Comparison of ENCODE assay signal across 12 mouse cellular contexts in the genomic region with DNA sequence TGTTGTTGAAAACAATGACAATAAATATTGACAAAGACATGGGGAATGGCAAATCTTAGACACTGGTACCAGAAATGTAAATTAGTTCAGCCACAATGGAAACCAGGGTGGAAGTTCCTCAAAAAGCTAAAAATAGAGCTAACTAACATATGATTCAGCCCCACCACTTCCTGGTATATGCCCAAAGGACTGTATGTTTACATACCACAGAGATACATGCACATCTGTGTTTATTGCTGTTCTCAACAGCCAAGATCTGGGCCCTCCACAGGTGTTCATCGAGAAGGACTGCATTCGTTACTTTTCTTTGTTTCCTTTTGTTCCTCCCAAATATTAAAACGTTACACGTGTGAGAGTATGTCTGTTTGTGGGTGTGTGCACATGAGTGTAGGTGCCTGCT. TPM values are rescaled to one million over a fixed set of nuclear protein-coding genes. Genes with fewer than 3 reads are reported as not detected.
DNase-seq lines count a peak whose midpoint lies in the region; ATAC-seq and TF ChIP-seq lines count a peak whose summit lies in the region.
"Had no signal": no experiment of that assay in that cellular context is flagged by ENCODE, and none has a peak within 500 bp of the region (broad histone marks: within the 10 kb centered on the region; RNA-seq: fewer than 3 reads in every experiment).

No protein-coding gene starts in this region.

- 2% methylated on average over 4 of the region's 4 CpGs for WGBS in bone marrow, adult 2 months
- 81% methylated on average over 4 of the region's 4 CpGs for WGBS in midbrain, embryonic 15.5 days

- H3K4me3 ChIP-seq in bone marrow, adult 2 months (replicated peaks; ENCODE audit: control insufficient read depth, low read depth, low read length): no peak overlapping the region
- H3K4me3 ChIP-seq in megakaryocyte, embryonic 14.5 days (replicated peaks): peak overlapping the region; percentile 28
- no peak overlapping the region for H3K4me3 ChIP-seq in midbrain, embryonic 15.5 days

- no peaks in the 10 kb centered on the region for H3K9me3 ChIP-seq in megakaryocyte, embryonic 14.5 days
- H3K9me3 ChIP-seq in midbrain, embryonic 15.5 days: no peaks in the 10 kb centered on the region

- H3K4me2 ChIP-seq in midbrain, embryonic 15.5 days: no peak overlapping the region

- ATAC-seq in midbrain, embryonic 15.5 days (replicated peaks): no peak
- ATAC-seq: forebrain, embryonic 16.5 days; Patski had no signal

- H3K9ac ChIP-seq in midbrain, embryonic 15.5 days: no peak overlapping the region

- peak overlapping the region; percentile 48; the same call in 1 of the 2 replicates for H3K27ac ChIP-seq in bone marrow, adult 2 months (ENCODE audit: control insufficient read depth, insufficient read depth, low read depth, low read length, poor library complexity)
- H3K27ac ChIP-seq in midbrain, embryonic 15.5 days: no peak overlapping the region

- no peak for TF ChIP-seq CTCF in bone marrow, adult 2 months (IDR thresholded peaks at IDR 0.05; ENCODE audit: control insufficient read depth, insufficient read depth, low read length)

- H3K36me3 ChIP-seq in megakaryocyte, embryonic 14.5 days (replicated peaks; ENCODE audit: low read length): peaks cover 2% of the 10 kb centered on the region
- H3K36me3 ChIP-seq in midbrain, embryonic 15.5 days (replicated peaks): no peaks in the 10 kb centered on the region

- no peak for TF ChIP-seq POLR2A in bone marrow, adult 2 months (IDR thresholded peaks at IDR 0.05; ENCODE audit: borderline replicate concordance, control insufficient read depth, low read depth, low read length)

- no peaks in the 10 kb centered on the region for H3K4me1 ChIP-seq in bone marrow, adult 2 months (ENCODE audit: control insufficient read depth, insufficient read depth, low read length)
- H3K4me1 ChIP-seq in megakaryocyte, embryonic 14.5 days: peaks cover 33% of the 10 kb centered on the region
- H3K4me1 ChIP-seq in midbrain, embryonic 15.5 days: peaks cover 25% of the 10 kb centered on the region

- DNase-seq in lung, postnatal 25 days (ENCODE audit: low spot score): peak; percentile 55
- no peak for DNase-seq in lung, postnatal 10 days
- peak; percentile 45 to 65 for DNase-seq in thymus, postnatal 36 days
- DNase-seq in layer of hippocampus, adult 8-10 months (ENCODE audit: low spot score in 2 of 2): no peak
- DNase-seq: adrenal gland, postnatal 14 days; gastrocnemius, postnatal 36 days; kidney, adult 2 months had no signal

- H3K27me3 ChIP-seq in megakaryocyte, embryonic 14.5 days (replicated peaks): no peaks in the 10 kb centered on the region
- no peaks in the 10 kb centered on the region for H3K27me3 ChIP-seq in midbrain, embryonic 15.5 days (replicated peaks)
- H3K27me3 ChIP-seq: Patski had no signal

RNA-seq across cellular contexts. Expression of a gene that starts 1.4 kb away (rescaled TPM):
- 41.0 and 53.1 TPM in 2 replicates for polyA plus RNA-seq in bone marrow, adult 2 months (2011; ENCODE audit: insufficient read depth, insufficient read length, low replicate concordance, missing spikeins)
- polyA plus RNA-seq in megakaryocyte, embryonic 14.5 days (2012; ENCODE audit: insufficient read depth, low replicate concordance): 61.8 and 70.5 TPM in 2 replicates
- total RNA-seq in layer of hippocampus, adult 8-10 months (2022): 100 to 1,000 TPM; 181 to 208 (median 193) TPM
- 63.1 and 63.6 TPM in 2 replicates for polyA plus RNA-seq in midbrain, embryonic 15.5 days (2015; fragmentation: Nextera tagmentation; extraction: Ambion mirVana)

RNA-seq across cellular contexts. Expression of a gene that starts 26.5 kb away (rescaled TPM):
- polyA plus RNA-seq in bone marrow, adult 2 months (2011; ENCODE audit: insufficient read depth, insufficient read length, low replicate concordance, missing spikeins): 11.7 and 19.2 TPM in 2 replicates
- 3.2 TPM in 1 of 2 replicates, not detected in the other for polyA plus RNA-seq in megakaryocyte, embryonic 14.5 days (2012; ENCODE audit: insufficient read depth, low replicate concordance)
- total RNA-seq in layer of hippocampus, adult 8-10 months (2022): 10 to 100 TPM; 80.6 to 92.0 (median 89.1) TPM
- 76.1 and 85.8 TPM in 2 replicates for polyA plus RNA-seq in midbrain, embryonic 15.5 days (2015; fragmentation: Nextera tagmentation; extraction: Ambion mirVana)

Comparison
In these comparisons a context has a peak if more than half of its experiments do, and no peak if none do; other contexts are left out.
1. DNase-seq: peak in lung, postnatal 25 days (single experiment) and thymus, postnatal 36 days (2 of 2); none in lung, postnatal 10 days (single experiment) and layer of hippocampus, adult 8-10 months (0 of 2).